Mouse (Mus musculus): ENCODE data around the gene Selenok. TPM values are rescaled to one million over a fixed set of nuclear protein-coding genes. Genes with fewer than 3 reads are reported as not detected.

The Selenok gene
- total and polyA plus RNA-seq, 3 experiments = 49.8 to 71.1 TPM; not detected in 1

DNA sequence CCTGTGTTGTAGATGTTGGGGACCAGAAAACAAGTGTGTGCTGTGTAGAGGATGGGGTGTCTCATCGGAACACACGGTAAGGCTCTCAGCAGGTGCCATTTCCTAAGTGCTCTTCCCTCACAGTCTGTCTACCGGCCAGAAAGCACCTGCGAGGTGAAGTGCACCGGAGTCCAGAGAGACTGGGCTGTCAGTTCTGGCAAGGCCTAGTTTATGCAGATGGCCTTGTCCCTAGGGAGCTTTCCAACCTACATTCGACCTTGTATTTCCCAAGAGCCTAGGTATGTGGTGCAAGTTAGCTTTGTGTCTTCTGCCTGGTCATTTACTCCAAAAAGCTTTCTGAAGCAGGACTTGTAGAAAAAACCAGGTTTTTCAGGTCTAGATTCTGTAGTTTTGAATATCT lies 19.2 kb downstream of the Selenok start:
- Histone ChIP-seq H3K9ac (ENCODE audit: control insufficient read depth, low read depth, low read length, poor library complexity, severe bottlenecking) (no peak overlapping the region), H3K79me2 (ENCODE audit: control insufficient read depth, insufficient read depth, low read length, poor library complexity) (no peaks in the 10 kb centered on the region), H3K36me3 (ENCODE audit: control insufficient read depth in 1 of 2, insufficient read depth in 2 of 2, low read length in 2 of 2) (peaks cover 0 to 16% of the 10 kb centered on the region in 2 experiments; a peak in 2 of 4 replicates), H3K4me1 (ENCODE audit: control insufficient read depth in 1 of 2, insufficient read depth in 2 of 2, low read length in 2 of 2) (no peaks in the 10 kb centered on the region), H3K27ac (ENCODE audit: control insufficient read depth, low read depth, low read length) (no peak overlapping the region), H3K27me3 (ENCODE audit: control insufficient read depth in 1 of 2, insufficient read depth in 2 of 2, low read length in 2 of 2) (no peaks in the 10 kb centered on the region), H3K9me3 (replicated peaks; ENCODE audit: insufficient read depth, low read length) (no peaks in the 10 kb centered on the region), H3K4me3 (ENCODE audit: control insufficient read depth in 1 of 2, insufficient read depth in 1 of 2, low read depth in 2 of 2, low read length in 2 of 2) (no peak overlapping the region)
- DNase-seq (ENCODE audit: low read depth, low spot score) = no peak
- TF ChIP-seq EP300 (IDR thresholded peaks at IDR 0.05; ENCODE audit: low read depth in 1 of 2, low read length in 2 of 2) (no peak), MXI1 (IDR thresholded peaks at IDR 0.05; ENCODE audit: low read depth, low read length) (no peak), ZKSCAN1 (IDR thresholded peaks at IDR 0.05; ENCODE audit: low read depth, low read length) (no peak), MAZ (IDR thresholded peaks at IDR 0.05; ENCODE audit: low read depth, low read length) (no peak), MYC (IDR thresholded peaks at IDR 0.05; ENCODE audit: low read depth, low read length) (no peak), NELFE (IDR thresholded peaks at IDR 0.05; ENCODE audit: low read depth, low read length) (no peak), MAFK (IDR thresholded peaks at IDR 0.05; ENCODE audit: borderline replicate concordance, low read depth, low read length) (no peak), POLR2AphosphoS5 (IDR thresholded peaks at IDR 0.05; ENCODE audit: borderline replicate concordance, low read depth, low read length) (no peak), POLR2A (IDR thresholded peaks at IDR 0.05; ENCODE audit: control insufficient read depth in 1 of 2, insufficient read depth in 1 of 2, low read depth in 1 of 2, low read length in 2 of 2, poor library complexity in 1 of 2) (no peak), NRF1 (IDR thresholded peaks at IDR 0.05; ENCODE audit: insufficient read depth, low read depth, low read length, poor library complexity, severe bottlenecking) (no peak), POLR2AphosphoS2 (IDR thresholded peaks at IDR 0.05; ENCODE audit: low read length) (no peak)

DNA sequence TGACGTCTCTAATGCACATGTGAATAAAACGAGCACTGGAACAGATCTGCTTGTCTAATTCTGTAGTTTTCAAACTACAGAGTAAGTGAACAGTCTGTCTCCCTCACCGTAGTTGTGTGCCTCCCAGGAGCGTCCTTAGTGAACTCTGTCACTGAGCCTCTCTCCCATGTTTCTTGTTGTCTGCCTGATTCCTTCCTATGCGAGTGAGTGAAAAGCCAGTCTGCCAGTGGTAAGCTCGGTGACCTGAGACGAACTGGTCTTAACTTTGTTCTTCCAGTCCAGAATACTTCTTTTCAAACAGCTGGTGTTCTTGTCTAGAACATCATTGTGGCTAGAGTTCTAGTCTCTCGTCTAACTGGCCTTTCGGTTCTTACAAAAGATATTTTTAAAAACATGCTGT lies 19.6 kb downstream of the Selenok start:
- no peak for TF ChIP-seq TBP (IDR thresholded peaks at IDR 0.05; ENCODE audit: low read depth, low read length)
- TF ChIP-seq TCF12 (IDR thresholded peaks at IDR 0.05; ENCODE audit: low read depth, low read length) = no peak
- no peak for TF ChIP-seq MYC (IDR thresholded peaks at IDR 0.05; ENCODE audit: low read depth, low read length)
- TF ChIP-seq USF1 (IDR thresholded peaks at IDR 0.05; ENCODE audit: low read depth, low read length) = no peak
- no peak for TF ChIP-seq TAL1 (IDR thresholded peaks at IDR 0.05; ENCODE audit: low read length)
- no peak for TF ChIP-seq ETS1 (IDR thresholded peaks at IDR 0.05; ENCODE audit: low read depth, low read length)
- TF ChIP-seq EP300 (IDR thresholded peaks at IDR 0.05; ENCODE audit: low read depth in 1 of 2, low read length in 2 of 2) = no peak
- no peak for TF ChIP-seq NELFE (IDR thresholded peaks at IDR 0.05; ENCODE audit: low read depth, low read length)
- TF ChIP-seq E2F4 (IDR thresholded peaks at IDR 0.05; ENCODE audit: borderline replicate concordance, low read depth, low read length) = no peak
- TF ChIP-seq JUND (IDR thresholded peaks at IDR 0.05; ENCODE audit: low read depth, low read length) = no peak
- no peak for TF ChIP-seq CTCF (IDR thresholded peaks at IDR 0.05 in 2 of 3, conservative IDR thresholded peaks at IDR 0.05 in 1 of 3; ENCODE audit: control insufficient read depth in 1 of 3, insufficient read depth in 1 of 3, low read depth in 2 of 3, low read length in 3 of 3, poor library complexity in 1 of 3, severe bottlenecking in 1 of 3)
- TF ChIP-seq RCOR1 (IDR thresholded peaks at IDR 0.05; ENCODE audit: low read depth, low read length) = no peak
- no peak for TF ChIP-seq NRF1 (IDR thresholded peaks at IDR 0.05; ENCODE audit: insufficient read depth, low read depth, low read length, poor library complexity, severe bottlenecking)
- TF ChIP-seq MAX (IDR thresholded peaks at IDR 0.05; ENCODE audit: low read length) = no peak
- H3K9me3 ChIP-seq (replicated peaks; ENCODE audit: insufficient read depth, low read length) = no peaks in the 10 kb centered on the region

More for the DNA sequence above, 19.6 kb downstream of the Selenok start:
- Histone ChIP-seq H3K27me3 (ENCODE audit: control insufficient read depth in 1 of 2, insufficient read depth in 2 of 2, low read length in 2 of 2) (no peaks in the 10 kb centered on the region), H3K36me3 (ENCODE audit: control insufficient read depth in 1 of 2, insufficient read depth in 2 of 2, low read length in 2 of 2) (peaks cover 0 to 13% of the 10 kb centered on the region in 2 experiments; a peak in 2 of 4 replicates), H3K4me3 (ENCODE audit: control insufficient read depth in 1 of 2, insufficient read depth in 1 of 2, low read depth in 2 of 2, low read length in 2 of 2) (no peak overlapping the region), H3K9ac (ENCODE audit: control insufficient read depth, low read depth, low read length, poor library complexity, severe bottlenecking) (no peak overlapping the region), H3K79me2 (ENCODE audit: control insufficient read depth, insufficient read depth, low read length, poor library complexity) (no peaks in the 10 kb centered on the region), H3K4me1 (ENCODE audit: control insufficient read depth in 1 of 2, insufficient read depth in 2 of 2, low read length in 2 of 2) (no peaks in the 10 kb centered on the region), H3K27ac (ENCODE audit: control insufficient read depth, low read depth, low read length) (no peak overlapping the region)
- DNase-seq (ENCODE audit: low read depth, low spot score) = no peak

Measured in MEL (cell line).